Mouse (Mus musculus): ENCODE results near the gene Efna5. TPM values are rescaled to one million over a fixed set of nuclear protein-coding genes. Genes with fewer than 3 reads are reported as not detected.

Efna5 gene
- polyA plus RNA-seq, 1 experiment, result 4.1 TPM

DNA sequence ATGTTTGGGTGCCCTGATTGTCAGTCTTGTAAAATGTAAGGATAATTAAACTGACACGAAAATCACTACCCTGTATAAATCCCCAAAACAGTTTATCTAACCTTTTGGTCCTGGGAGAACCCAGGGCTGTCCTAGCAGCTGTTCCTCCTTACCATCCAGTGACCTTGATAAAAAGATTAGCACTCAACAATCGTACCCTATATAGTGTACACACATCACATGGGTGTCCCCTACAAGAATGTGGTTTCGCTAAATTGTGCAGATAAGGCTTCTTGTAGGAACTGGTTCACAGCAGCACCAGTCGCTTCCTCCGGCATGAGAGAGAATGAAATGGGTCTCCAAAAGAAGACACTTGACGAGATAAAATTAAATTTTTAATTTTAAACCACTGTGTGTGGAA lies 53.6 kb downstream of the Efna5 start:
- Histone ChIP-seq H3K4me3 (replicated peaks; ENCODE audit: insufficient read depth, low read depth, low read length) (no peak overlapping the region), H3K4me1 (ENCODE audit: control insufficient read depth, insufficient read depth, low read length) (no peaks in the 10 kb centered on the region), H3K27me3 (ENCODE audit: control insufficient read depth, insufficient read depth, low read length) (no peaks in the 10 kb centered on the region), H3K27ac (ENCODE audit: insufficient read depth, low read length) (no peak overlapping the region)
- TF ChIP-seq POLR2A (IDR thresholded peaks at IDR 0.05; ENCODE audit: borderline replicate concordance, insufficient read depth, low read length) (no peak), CTCF (IDR thresholded peaks at IDR 0.05; ENCODE audit: borderline replicate concordance, insufficient read depth, low read depth, low read length) (no peak)
- no peak for DNase-seq
- WGBS, result 91% methylated on average over 6 of the region's 6 CpGs

DNA sequence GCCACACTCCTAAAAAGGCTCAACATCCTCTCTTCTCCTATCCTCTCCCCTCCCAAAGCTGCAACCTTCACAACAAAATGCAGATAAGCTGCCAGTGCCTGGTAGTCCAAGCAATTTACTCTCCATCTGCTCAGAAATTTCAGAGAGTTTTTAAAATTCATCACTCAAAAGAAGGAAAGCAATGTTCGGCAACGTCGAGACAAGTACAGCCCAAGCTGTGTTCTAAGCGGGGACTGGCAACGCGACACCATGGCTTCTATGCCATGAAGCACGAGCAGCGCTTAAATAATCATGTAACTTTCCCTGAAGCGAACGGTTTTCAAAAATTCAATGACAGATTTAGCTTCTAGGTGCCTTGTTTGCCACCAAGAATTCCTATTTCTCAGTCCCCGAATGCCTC lies 59.9 kb downstream of the Efna5 start:
- H3K27me3 ChIP-seq (ENCODE audit: control insufficient read depth, insufficient read depth, low read length), result no peaks in the 10 kb centered on the region
- TF ChIP-seq POLR2A (IDR thresholded peaks at IDR 0.05; ENCODE audit: borderline replicate concordance, insufficient read depth, low read length) (no peak), CTCF (IDR thresholded peaks at IDR 0.05; ENCODE audit: borderline replicate concordance, insufficient read depth, low read depth, low read length) (no peak)
- DNase-seq, result no peak
- H3K4me1 ChIP-seq (ENCODE audit: control insufficient read depth, insufficient read depth, low read length), result no peaks in the 10 kb centered on the region
- WGBS, result 75% methylated on average over 11 of the region's 11 CpGs
- no peak overlapping the region for H3K4me3 ChIP-seq (replicated peaks; ENCODE audit: insufficient read depth, low read depth, low read length)
- no peak overlapping the region for H3K27ac ChIP-seq (ENCODE audit: insufficient read depth, low read length)

DNA sequence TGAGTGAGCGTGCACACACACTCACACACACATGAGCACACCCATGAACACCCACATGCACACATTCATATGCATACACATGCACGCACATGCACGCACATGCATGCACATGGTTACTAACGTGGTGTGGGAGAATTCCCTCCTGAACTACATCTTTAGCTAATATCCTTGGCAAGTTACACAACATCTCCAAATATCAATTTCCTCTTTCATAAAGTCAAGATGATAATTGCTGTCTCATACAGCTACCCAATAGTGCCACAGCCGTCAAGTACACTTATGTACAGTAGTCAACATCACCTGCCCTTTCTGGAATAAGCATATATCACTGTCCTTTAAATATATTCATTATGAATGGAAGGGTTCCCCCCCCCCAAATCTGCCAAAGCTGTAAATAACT lies 61.2 kb downstream of the Efna5 start:
- H3K27ac ChIP-seq (ENCODE audit: insufficient read depth, low read length), result no peak overlapping the region
- DNase-seq, result no peak
- H3K4me1 ChIP-seq (ENCODE audit: control insufficient read depth, insufficient read depth, low read length), result no peaks in the 10 kb centered on the region
- TF ChIP-seq POLR2A (IDR thresholded peaks at IDR 0.05; ENCODE audit: borderline replicate concordance, insufficient read depth, low read length), result no peak
- no peak for TF ChIP-seq CTCF (IDR thresholded peaks at IDR 0.05; ENCODE audit: borderline replicate concordance, insufficient read depth, low read depth, low read length)
- no peak overlapping the region for H3K4me3 ChIP-seq (replicated peaks; ENCODE audit: insufficient read depth, low read depth, low read length)
- no peaks in the 10 kb centered on the region for H3K27me3 ChIP-seq (ENCODE audit: control insufficient read depth, insufficient read depth, low read length)
- 95% methylated on average over 5 of the region's 5 CpGs for WGBS

DNA sequence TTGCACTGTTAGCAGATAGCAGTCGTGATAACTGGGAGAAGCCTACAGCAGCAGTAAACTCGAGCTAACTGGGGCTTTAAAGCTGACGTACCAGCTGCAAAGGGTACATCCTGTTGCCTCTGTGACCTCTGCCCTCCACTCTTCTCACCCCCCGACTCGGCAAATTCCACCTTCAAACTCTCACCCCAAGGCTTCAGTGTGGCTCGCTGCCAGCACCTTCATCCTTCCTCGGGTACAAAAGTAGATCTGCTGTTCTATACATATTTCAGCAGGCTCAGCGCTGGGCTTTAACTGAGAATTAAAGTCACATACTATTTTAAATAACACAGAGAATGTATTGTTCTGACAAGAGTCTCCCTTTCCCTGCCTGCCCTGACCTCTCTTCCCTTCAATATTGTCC lies 62.3 kb downstream of the Efna5 start:
- WGBS, result 28% methylated on average over 8 of the region's 8 CpGs
- no peaks in the 10 kb centered on the region for H3K27me3 ChIP-seq (ENCODE audit: control insufficient read depth, insufficient read depth, low read length)
- no peak for DNase-seq
- H3K27ac ChIP-seq (ENCODE audit: insufficient read depth, low read length), result no peak overlapping the region
- H3K4me3 ChIP-seq (replicated peaks; ENCODE audit: insufficient read depth, low read depth, low read length), result no peak overlapping the region
- TF ChIP-seq CTCF (IDR thresholded peaks at IDR 0.05; ENCODE audit: borderline replicate concordance, insufficient read depth, low read depth, low read length), result no peak
- TF ChIP-seq POLR2A (IDR thresholded peaks at IDR 0.05; ENCODE audit: borderline replicate concordance, insufficient read depth, low read length), result no peak
- no peaks in the 10 kb centered on the region for H3K4me1 ChIP-seq (ENCODE audit: control insufficient read depth, insufficient read depth, low read length)

DNA sequence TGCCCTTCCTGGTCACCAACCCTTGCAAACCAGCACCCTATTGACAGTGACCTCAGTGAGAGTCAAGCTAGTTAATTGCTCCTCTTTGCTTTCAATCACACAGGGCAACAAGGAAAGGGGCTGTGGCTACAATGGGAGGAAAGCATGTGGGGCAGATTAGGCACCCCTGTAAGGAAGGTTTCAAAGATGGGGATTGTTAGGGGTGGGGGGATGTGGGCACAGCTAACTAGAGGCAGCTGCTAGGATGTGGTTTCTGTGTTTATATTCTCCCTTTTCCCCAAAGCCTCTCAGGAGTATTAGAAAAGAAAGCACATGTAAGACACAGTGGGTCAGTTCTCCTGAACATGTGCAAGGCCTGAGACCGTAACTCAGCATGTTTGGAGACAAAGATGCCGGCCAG lies 62.8 kb downstream of the Efna5 start:
- Histone ChIP-seq H3K4me3 (replicated peaks; ENCODE audit: insufficient read depth, low read depth, low read length) (no peak overlapping the region), H3K27ac (ENCODE audit: insufficient read depth, low read length) (no peak overlapping the region), H3K27me3 (ENCODE audit: control insufficient read depth, insufficient read depth, low read length) (no peaks in the 10 kb centered on the region), H3K4me1 (ENCODE audit: control insufficient read depth, insufficient read depth, low read length) (no peaks in the 10 kb centered on the region)
- TF ChIP-seq CTCF (IDR thresholded peaks at IDR 0.05; ENCODE audit: borderline replicate concordance, insufficient read depth, low read depth, low read length) (no peak), POLR2A (IDR thresholded peaks at IDR 0.05; ENCODE audit: borderline replicate concordance, insufficient read depth, low read length) (no peak)
- WGBS, result 79% methylated on average over 2 of the region's 2 CpGs
- no peak for DNase-seq

DNA sequence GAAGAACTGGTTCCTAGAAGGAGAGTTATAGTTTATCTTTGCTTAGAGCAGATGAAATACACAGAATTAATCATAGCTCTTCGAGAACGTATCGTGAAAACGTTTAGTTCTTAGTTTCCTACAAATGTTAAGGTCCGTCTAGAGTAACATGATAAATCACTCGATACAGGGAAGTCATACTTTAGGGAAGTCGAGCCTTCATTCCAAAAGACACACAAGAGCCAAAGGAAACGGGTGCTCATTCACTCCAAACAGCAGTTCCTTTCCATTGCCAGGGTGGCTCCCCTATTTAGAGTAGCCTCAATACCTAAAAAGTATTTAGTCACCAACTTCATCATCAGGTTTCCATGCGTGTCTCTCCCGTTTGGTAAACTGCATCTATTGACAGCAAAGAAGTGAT lies 64.2 kb downstream of the Efna5 start:
- Histone ChIP-seq H3K27ac (ENCODE audit: insufficient read depth, low read length) (no peak overlapping the region), H3K27me3 (ENCODE audit: control insufficient read depth, insufficient read depth, low read length) (no peaks in the 10 kb centered on the region), H3K4me3 (replicated peaks; ENCODE audit: insufficient read depth, low read depth, low read length) (no peak overlapping the region), H3K4me1 (ENCODE audit: control insufficient read depth, insufficient read depth, low read length) (no peaks in the 10 kb centered on the region)
- WGBS, result 90% methylated on average over 10 of the region's 10 CpGs
- no peak for DNase-seq
- no peak for TF ChIP-seq CTCF (IDR thresholded peaks at IDR 0.05; ENCODE audit: borderline replicate concordance, insufficient read depth, low read depth, low read length)
- TF ChIP-seq POLR2A (IDR thresholded peaks at IDR 0.05; ENCODE audit: borderline replicate concordance, insufficient read depth, low read length), result no peak

DNA sequence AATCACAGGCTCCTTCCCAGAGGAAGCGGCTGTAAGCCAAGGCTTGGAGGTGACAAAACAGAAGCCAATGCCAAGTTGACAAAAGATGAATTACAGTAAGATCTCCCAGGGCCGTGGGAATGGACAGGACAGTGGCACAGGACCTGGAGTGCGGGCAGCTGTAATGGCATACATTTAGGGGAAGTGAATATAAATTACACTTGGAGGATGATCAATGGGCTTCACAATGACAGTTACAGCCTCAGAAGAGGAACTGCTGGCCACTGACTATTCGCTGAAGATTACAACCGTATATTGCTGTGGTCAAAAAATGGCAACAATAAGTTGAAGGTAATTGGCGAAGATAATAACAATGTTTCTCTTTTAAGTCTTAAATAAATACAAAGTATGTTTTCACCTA lies 67.7 kb downstream of the Efna5 start:
- 77% methylated on average over 6 of the region's 6 CpGs for WGBS
- H3K27ac ChIP-seq (ENCODE audit: insufficient read depth, low read length), result no peak overlapping the region
- TF ChIP-seq POLR2A (IDR thresholded peaks at IDR 0.05; ENCODE audit: borderline replicate concordance, insufficient read depth, low read length) (no peak), CTCF (IDR thresholded peaks at IDR 0.05; ENCODE audit: borderline replicate concordance, insufficient read depth, low read depth, low read length) (no peak)
- no peak for DNase-seq
- H3K4me3 ChIP-seq (replicated peaks; ENCODE audit: insufficient read depth, low read depth, low read length), result no peak overlapping the region
- H3K27me3 ChIP-seq (ENCODE audit: control insufficient read depth, insufficient read depth, low read length), result no peaks in the 10 kb centered on the region
- no peaks in the 10 kb centered on the region for H3K4me1 ChIP-seq (ENCODE audit: control insufficient read depth, insufficient read depth, low read length)

DNA sequence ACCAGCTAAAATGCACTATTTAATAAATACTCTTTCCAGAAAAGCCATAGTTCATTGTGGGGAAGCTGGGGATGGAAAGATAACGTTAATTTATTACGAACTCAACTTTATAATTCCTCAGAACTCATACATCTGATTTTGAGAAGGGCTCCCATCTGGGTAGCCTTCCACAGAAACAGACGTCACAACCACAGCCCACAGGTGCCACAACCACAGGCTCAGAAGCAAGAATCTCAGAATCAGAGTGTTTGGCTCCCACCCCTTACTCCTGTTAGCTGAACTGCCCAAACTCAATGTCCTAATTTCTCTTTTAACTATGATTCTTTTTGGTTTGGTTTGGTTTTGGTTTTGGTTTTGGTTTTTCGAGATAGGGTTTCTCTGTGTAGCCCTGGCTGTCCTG lies 73.2 kb downstream of the Efna5 start:
- TF ChIP-seq POLR2A (IDR thresholded peaks at IDR 0.05; ENCODE audit: borderline replicate concordance, insufficient read depth, low read length), result no peak
- TF ChIP-seq CTCF (IDR thresholded peaks at IDR 0.05; ENCODE audit: borderline replicate concordance, insufficient read depth, low read depth, low read length), result no peak
- 94% methylated on average over 4 of the region's 4 CpGs for WGBS
- no peaks in the 10 kb centered on the region for H3K27me3 ChIP-seq (ENCODE audit: control insufficient read depth, insufficient read depth, low read length)

More for the DNA sequence above, 73.2 kb downstream of the Efna5 start:
- no peak overlapping the region for H3K4me3 ChIP-seq (replicated peaks; ENCODE audit: insufficient read depth, low read depth, low read length)
- H3K4me1 ChIP-seq (ENCODE audit: control insufficient read depth, insufficient read depth, low read length), result no peaks in the 10 kb centered on the region
- H3K27ac ChIP-seq (ENCODE audit: insufficient read depth, low read length), result no peak overlapping the region
- no peak for DNase-seq

All from cerebellum, adult 2 months (tissue).